Mouse (Mus musculus): ENCODE measurements around the gene Kcnc1. TPM values are rescaled to one million over a fixed set of nuclear protein-coding genes. Genes with fewer than 3 reads are reported as not detected.

Kcnc1 gene
- polyA plus RNA-seq, 1 experiment = 325 TPM

DNA sequence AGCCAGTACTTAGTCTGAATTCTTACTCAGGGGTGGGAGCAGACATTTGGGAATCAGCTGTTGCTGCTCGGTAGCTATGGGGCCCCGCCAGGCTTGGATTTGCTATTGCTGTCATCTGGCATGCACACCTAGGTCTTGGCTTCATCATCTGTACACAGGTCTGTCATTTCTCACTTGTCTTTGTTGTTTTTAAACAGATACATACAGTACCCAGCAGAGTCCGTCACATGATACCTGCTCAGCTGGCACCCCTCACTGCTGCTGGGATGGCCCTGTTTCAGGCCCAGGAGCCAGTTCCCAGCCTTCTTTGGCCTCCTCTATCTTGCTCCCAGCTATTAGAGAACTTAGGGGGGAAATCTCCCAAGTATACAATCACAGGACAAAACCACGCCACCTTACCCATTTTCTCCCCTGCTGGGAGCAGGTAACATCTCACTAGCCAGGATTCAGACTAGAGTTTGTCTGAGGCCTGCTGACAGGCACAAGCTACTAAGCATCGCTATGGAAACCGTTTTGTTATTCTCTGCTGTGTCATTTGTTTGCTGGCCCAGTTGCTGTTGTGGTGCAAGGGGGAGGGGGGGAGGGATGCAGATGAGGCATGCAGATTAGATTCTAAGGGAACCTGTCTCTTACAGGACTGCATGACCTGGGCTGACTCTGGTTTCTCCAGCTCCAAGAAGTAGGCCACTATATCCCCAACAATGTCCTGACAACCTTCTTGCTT is 52.8 kb downstream of the Kcnc1 start:
- WGBS = 30% methylated on average over 6 of the region's 6 CpGs
- H3K27ac ChIP-seq (ENCODE audit: insufficient read depth, low read length) = peak overlapping the region; percentile 44
- no peak for TF ChIP-seq CTCF (IDR thresholded peaks at IDR 0.05; ENCODE audit: borderline replicate concordance, insufficient read depth, low read depth, low read length)
- no peak for TF ChIP-seq POLR2A (IDR thresholded peaks at IDR 0.05; ENCODE audit: borderline replicate concordance, insufficient read depth, low read length)
- H3K4me3 ChIP-seq (replicated peaks; ENCODE audit: insufficient read depth, low read depth, low read length) = no peak overlapping the region
- peaks cover 64% of the 10 kb centered on the region for H3K4me1 ChIP-seq (ENCODE audit: control insufficient read depth, insufficient read depth, low read length)
- peak in 1 of 2 experiments; percentile 57 for DNase-seq
- no peaks in the 10 kb centered on the region for H3K27me3 ChIP-seq (ENCODE audit: control insufficient read depth, insufficient read depth, low read length)

DNA sequence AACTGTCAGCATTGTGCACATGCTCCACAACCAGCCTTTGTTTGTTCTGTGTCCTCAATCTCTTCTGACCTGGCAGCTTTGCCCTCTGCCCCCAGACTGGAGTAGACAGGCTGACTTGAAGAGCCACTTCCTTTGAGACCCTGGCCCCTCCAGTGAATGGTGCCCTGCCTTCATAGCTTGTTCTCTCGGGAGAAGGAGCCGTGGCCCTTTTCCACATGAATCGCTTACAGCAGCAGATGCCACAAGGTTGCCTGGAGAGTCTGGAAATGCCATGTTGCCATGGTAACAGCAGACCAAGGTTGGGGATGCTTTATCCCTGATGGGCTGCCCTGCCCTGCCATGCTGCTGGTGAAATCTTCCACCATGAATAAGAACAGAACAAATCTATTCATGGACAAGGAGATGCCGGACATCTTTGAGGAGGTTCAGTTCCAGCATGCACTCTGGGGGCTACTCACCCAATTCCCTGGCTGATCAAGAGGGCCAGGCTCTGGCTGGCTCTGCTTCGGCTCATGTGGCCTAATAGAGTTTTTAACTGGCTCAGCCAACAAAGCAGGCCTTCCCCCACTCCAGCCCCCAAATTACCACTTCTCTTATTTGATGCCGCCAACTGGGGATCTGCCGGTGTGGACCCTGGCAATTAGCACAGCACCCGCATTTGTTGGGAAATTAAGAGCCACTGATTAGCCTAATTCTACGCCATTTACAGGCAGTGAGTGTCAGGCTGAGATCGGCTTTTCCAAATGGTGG is 57.8 kb downstream of the Kcnc1 start:
- Histone ChIP-seq H3K27ac (ENCODE audit: insufficient read depth, low read length) (peak overlapping the region; percentile 63), H3K4me3 (replicated peaks; ENCODE audit: insufficient read depth, low read depth, low read length) (no peak overlapping the region), H3K27me3 (ENCODE audit: control insufficient read depth, insufficient read depth, low read length) (no peaks in the 10 kb centered on the region), H3K4me1 (ENCODE audit: control insufficient read depth, insufficient read depth, low read length) (peaks cover 51% of the 10 kb centered on the region)
- peak; percentile 80 to 90 for DNase-seq
- 20% methylated on average over 10 of the region's 10 CpGs for WGBS
- TF ChIP-seq CTCF (IDR thresholded peaks at IDR 0.05; ENCODE audit: borderline replicate concordance, insufficient read depth, low read depth, low read length) (no peak), POLR2A (IDR thresholded peaks at IDR 0.05; ENCODE audit: borderline replicate concordance, insufficient read depth, low read length) (no peak)

DNA sequence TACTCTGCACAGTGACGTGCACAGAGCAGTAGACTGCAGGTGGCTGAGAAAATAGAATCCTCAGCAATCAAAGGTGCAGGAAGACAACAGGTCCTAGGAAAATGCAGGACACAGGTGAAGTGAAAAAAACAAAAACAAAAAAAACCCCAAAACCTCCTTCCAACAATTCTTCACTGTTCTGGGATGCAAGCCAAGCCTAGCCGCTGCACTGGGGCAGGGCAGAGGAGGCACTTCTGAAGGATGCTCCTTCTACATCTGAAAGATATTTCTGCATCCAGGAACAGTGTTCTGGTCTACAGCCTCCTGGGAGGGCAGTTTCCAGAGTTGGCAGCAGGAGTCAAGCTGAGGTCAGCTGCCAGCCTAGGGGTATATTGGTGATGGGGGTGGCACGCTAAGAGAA is 61.6 kb downstream of the Kcnc1 start:
- H3K27ac ChIP-seq (ENCODE audit: insufficient read depth, low read length) = no peak overlapping the region

DNA sequence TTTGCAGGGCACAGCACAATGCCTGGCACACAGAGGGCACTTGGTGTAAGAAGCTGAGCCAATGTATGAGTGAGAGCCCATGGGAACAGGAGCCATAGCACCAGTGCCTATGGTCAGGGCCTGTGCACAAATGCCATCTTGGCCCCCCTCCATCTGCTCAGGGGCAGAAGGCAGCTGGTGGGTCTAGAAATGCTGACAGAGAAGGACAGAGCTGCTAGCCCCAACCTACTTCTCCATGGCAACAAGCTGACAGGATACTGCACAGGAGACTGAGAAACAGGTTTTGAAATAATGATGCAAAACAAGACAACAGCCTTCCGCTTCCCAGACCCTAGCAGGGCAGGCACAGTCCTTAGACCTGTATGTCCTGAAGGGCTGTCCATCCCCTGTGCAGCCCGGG is 62.9 kb downstream of the Kcnc1 start:
- TF ChIP-seq CTCF (IDR thresholded peaks at IDR 0.05; ENCODE audit: borderline replicate concordance, insufficient read depth, low read depth, low read length) (no peak), POLR2A (IDR thresholded peaks at IDR 0.05; ENCODE audit: borderline replicate concordance, insufficient read depth, low read length) (no peak)
- no peaks in the 10 kb centered on the region for H3K27me3 ChIP-seq (ENCODE audit: control insufficient read depth, insufficient read depth, low read length)
- WGBS = 37% methylated on average over 2 of the region's 2 CpGs
- DNase-seq = peak; percentile 68 to 84
- no peak overlapping the region for H3K4me3 ChIP-seq (replicated peaks; ENCODE audit: insufficient read depth, low read depth, low read length)
- H3K4me1 ChIP-seq (ENCODE audit: control insufficient read depth, insufficient read depth, low read length) = peaks cover 45% of the 10 kb centered on the region
- H3K27ac ChIP-seq (ENCODE audit: insufficient read depth, low read length) = peak overlapping the region; percentile 46

More for the DNA sequence above, 61.6 kb downstream of the Kcnc1 start:
- 45% methylated on average over 3 of the region's 3 CpGs for WGBS
- H3K27me3 ChIP-seq (ENCODE audit: control insufficient read depth, insufficient read depth, low read length) = no peaks in the 10 kb centered on the region
- H3K4me1 ChIP-seq (ENCODE audit: control insufficient read depth, insufficient read depth, low read length) = peaks cover 51% of the 10 kb centered on the region
- TF ChIP-seq CTCF (IDR thresholded peaks at IDR 0.05; ENCODE audit: borderline replicate concordance, insufficient read depth, low read depth, low read length) (no peak), POLR2A (IDR thresholded peaks at IDR 0.05; ENCODE audit: borderline replicate concordance, insufficient read depth, low read length) (no peak)
- no peak overlapping the region for H3K4me3 ChIP-seq (replicated peaks; ENCODE audit: insufficient read depth, low read depth, low read length)
- DNase-seq = peak in 1 of 2 experiments; percentile 58

DNA sequence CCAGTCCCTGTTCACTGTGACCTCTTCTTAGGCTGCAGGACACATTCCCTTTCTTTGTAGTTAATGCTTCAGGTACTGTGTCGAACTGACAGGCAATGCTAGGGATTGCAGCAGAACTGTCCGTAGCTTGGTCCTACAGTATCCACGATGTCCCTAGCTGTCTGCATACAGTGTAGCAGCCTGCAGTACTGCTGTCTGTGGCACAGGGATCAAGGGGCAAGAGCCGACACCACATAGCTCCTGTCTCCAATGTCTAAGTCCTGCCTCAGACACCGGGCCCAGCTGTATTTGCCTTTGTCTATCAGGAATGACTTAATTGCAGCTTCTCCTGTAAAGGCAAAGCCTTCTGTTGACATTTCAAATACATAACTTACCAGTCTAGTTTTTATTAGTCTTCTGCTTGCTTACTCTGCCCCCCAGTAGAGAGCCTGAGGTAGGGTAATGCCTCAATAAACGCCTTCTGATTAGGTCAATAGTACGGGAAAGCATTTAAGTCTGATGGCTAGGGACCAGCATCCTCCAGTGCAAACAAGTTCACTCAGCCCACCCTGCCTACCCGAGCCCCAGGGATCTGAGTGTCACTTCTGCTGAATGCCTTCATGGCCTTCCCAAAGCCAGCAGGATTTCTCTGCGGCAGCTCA is 63.4 kb downstream of the Kcnc1 start:
- peak overlapping the region; percentile 46 for H3K27ac ChIP-seq (ENCODE audit: insufficient read depth, low read length)
- DNase-seq = no peak
- H3K27me3 ChIP-seq (ENCODE audit: control insufficient read depth, insufficient read depth, low read length) = no peaks in the 10 kb centered on the region
- H3K4me1 ChIP-seq (ENCODE audit: control insufficient read depth, insufficient read depth, low read length) = peaks cover 40% of the 10 kb centered on the region
- no peak overlapping the region for H3K4me3 ChIP-seq (replicated peaks; ENCODE audit: insufficient read depth, low read depth, low read length)
- TF ChIP-seq CTCF (IDR thresholded peaks at IDR 0.05; ENCODE audit: borderline replicate concordance, insufficient read depth, low read depth, low read length) (no peak), POLR2A (IDR thresholded peaks at IDR 0.05; ENCODE audit: borderline replicate concordance, insufficient read depth, low read length) (no peak)
- 65% methylated on average over 9 of the region's 9 CpGs for WGBS

DNA sequence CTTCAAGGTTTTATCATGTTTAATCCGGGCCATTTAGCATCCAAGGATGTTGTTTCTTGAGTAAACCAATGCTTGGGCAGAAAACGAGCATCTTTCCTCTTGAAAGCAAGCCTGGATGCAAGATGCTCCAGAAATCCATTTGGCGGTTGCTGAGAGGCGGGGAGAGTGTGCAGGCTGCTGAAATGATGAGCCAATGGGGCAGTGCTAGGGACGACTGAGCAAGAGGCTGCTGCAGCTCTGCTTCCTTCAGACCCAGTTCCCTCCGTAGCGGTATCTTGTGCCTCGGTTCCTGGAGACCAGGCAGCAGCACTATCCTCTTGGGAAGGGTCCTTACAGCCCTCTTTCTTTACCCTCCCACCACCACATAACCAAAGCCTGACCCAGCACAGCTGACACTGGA is 66.0 kb downstream of the Kcnc1 start:
- 30% methylated on average over 8 of the region's 8 CpGs for WGBS
- H3K4me1 ChIP-seq (ENCODE audit: control insufficient read depth, insufficient read depth, low read length) = peaks cover 50% of the 10 kb centered on the region
- no peaks in the 10 kb centered on the region for H3K27me3 ChIP-seq (ENCODE audit: control insufficient read depth, insufficient read depth, low read length)
- no peak overlapping the region for H3K4me3 ChIP-seq (replicated peaks; ENCODE audit: insufficient read depth, low read depth, low read length)
- H3K27ac ChIP-seq (ENCODE audit: insufficient read depth, low read length) = no peak overlapping the region; the same call in 1 of the 2 replicates
- no peak for TF ChIP-seq CTCF (IDR thresholded peaks at IDR 0.05; ENCODE audit: borderline replicate concordance, insufficient read depth, low read depth, low read length)
- no peak for TF ChIP-seq POLR2A (IDR thresholded peaks at IDR 0.05; ENCODE audit: borderline replicate concordance, insufficient read depth, low read length)
- DNase-seq = no peak

DNA sequence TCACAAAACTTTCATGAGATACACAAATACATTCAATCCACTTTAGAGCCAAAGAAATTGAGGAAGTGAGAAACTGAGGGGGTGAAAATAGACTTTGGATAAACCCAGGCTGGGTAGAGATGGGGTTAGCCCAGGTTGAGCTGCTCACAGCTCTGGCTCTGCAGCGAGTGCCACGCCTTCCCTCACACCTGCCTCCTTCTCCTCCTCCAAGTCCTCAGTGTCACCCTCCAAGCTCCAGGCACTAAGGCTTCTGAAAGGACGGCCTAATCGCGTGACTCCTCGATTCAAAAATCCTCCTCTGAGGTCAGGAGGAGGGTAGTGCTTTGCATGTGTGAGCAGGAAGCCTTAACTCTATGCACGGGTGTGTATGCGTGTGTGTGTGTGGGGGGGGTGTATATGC is 66.8 kb downstream of the Kcnc1 start:
- no peak overlapping the region for H3K27ac ChIP-seq (ENCODE audit: insufficient read depth, low read length)
- WGBS = 81% methylated on average over 8 of the region's 8 CpGs
- peaks cover 43% of the 10 kb centered on the region for H3K4me1 ChIP-seq (ENCODE audit: control insufficient read depth, insufficient read depth, low read length)
- no peak overlapping the region for H3K4me3 ChIP-seq (replicated peaks; ENCODE audit: insufficient read depth, low read depth, low read length)
- no peak for DNase-seq
- H3K27me3 ChIP-seq (ENCODE audit: control insufficient read depth, insufficient read depth, low read length) = no peaks in the 10 kb centered on the region
- no peak for TF ChIP-seq POLR2A (IDR thresholded peaks at IDR 0.05; ENCODE audit: borderline replicate concordance, insufficient read depth, low read length)
- no peak for TF ChIP-seq CTCF (IDR thresholded peaks at IDR 0.05; ENCODE audit: borderline replicate concordance, insufficient read depth, low read depth, low read length)
